Mouse (Mus musculus) liver, embryonic 11.5 days (tissue): ENCODE measurements around the gene Matn1. TPM values are rescaled to one million over a fixed set of nuclear protein-coding genes. Genes with fewer than 3 reads are reported as not detected.

ENCODE experiments used
- polyA plus RNA-seq: library from polyadenylated mRNA; unstranded; fragments of >200 nt; fragmentation: Nextera tagmentation; extraction: Ambion mirVana; gene quantifications from 2 replicates; pipeline ENCODE4 v1.2.1, GENCODE M21; 2014

The Matn1 gene
- polyA plus RNA-seq, 1 experiment from 2014 or later, result 0.32 TPM

Other genes starting within 250 kb of the Matn1 start
- gene Sdc3, start 151.8 kb upstream of the Matn1 start, polyA plus RNA-seq, result 11.4 and 12.1 TPM in 2 replicates
- 87.2 and 93.3 TPM in 2 replicates for gene Laptm5, start 31.3 kb upstream of the Matn1 start, polyA plus RNA-seq